Mouse (Mus musculus) limb, embryonic 14.5 days (tissue): Measurements from ENCODE around the gene Cirbp. TPM values are rescaled to one million over a fixed set of nuclear protein-coding genes. Genes with fewer than 3 reads are reported as not detected.
A peak's percentile ranks its signal among the peaks of the same experiment; 100 is the strongest.

ENCODE experiments used
- ATAC-seq: fragments of 200-750 bp; cut with Nextera tagmentation; 2 replicates; pipeline ENCODE4 v1.8.0; 2017; ENCODE audit warnings: low read depth, moderate number of reproducible peaks, moderate TSS enrichment; ENCODE audit not compliant: low FRiP score
- DNase-seq: peaks from one replicate; pipeline ENCODE4 v3.0.0-alpha.2; 2015; ENCODE audit warnings: low spot score
- H3K27ac ChIP-seq: fragments of 300-500 bp; sonication (generic); replicated peaks from 2 replicates; pipeline ENCODE4 v1.5.1; 2014; ENCODE audit warnings: low read depth, mild to moderate bottlenecking, low read length, moderate library complexity, mixed read lengths
- H3K27me3 ChIP-seq: fragments of 300-500 bp; sonication (generic); 2 replicates; pipeline ENCODE4 v1.6.1; 2014; ENCODE audit warnings: low read length, mixed read lengths; ENCODE audit not compliant: control insufficient read depth, insufficient read depth
- H3K36me3 ChIP-seq: fragments of 300-500 bp; sonication (generic); 2 replicates; pipeline ENCODE4 v1.6.1; 2014; ENCODE audit warnings: mild to moderate bottlenecking, low read length, moderate library complexity, mixed read lengths; ENCODE audit not compliant: control insufficient read depth, insufficient read depth
- H3K4me1 ChIP-seq: fragments of 300-500 bp; sonication (generic); 2 replicates; pipeline ENCODE4 v1.6.1; 2014; ENCODE audit warnings: antibody characterized with exemption, low read length, mixed read lengths; ENCODE audit not compliant: control insufficient read depth, insufficient read depth
- H3K4me2 ChIP-seq: fragments of 300-500 bp; sonication (generic); replicated peaks from 2 replicates; pipeline ENCODE4 v1.6.1; 2014; ENCODE audit warnings: low read depth, mild to moderate bottlenecking, low read length, moderate library complexity; ENCODE audit not compliant: severe bottlenecking
- H3K4me3 ChIP-seq: fragments of 300-500 bp; sonication (generic); replicated peaks from 2 replicates; pipeline ENCODE4 v1.5.1; 2014; ENCODE audit warnings: low read length
- H3K9ac ChIP-seq: fragments of 300-500 bp; sonication (generic); 2 replicates; pipeline ENCODE4 v1.6.1; 2014; ENCODE audit warnings: mild to moderate bottlenecking, low read depth, low read length, moderate library complexity; ENCODE audit not compliant: severe bottlenecking
- H3K9me3 ChIP-seq: fragments of 300-500 bp; sonication (generic); 2 replicates; pipeline ENCODE4 v1.6.1; 2016; ENCODE audit warnings: low read length; ENCODE audit not compliant: control insufficient read depth
- POLR2A ChIP-seq: fragments of 200-500 bp; IDR thresholded peaks from 2 replicates; pipeline ENCODE4 v1.8.0; 2012; ENCODE audit warnings: inconsistent platforms, mild to moderate bottlenecking, moderate library complexity, borderline replicate concordance; ENCODE audit not compliant: insufficient read depth, insufficient read length; ENCODE audit errors: extremely low read depth
- WGBS: fragments of 180-500 bp; shearing (Covaris S2); extraction: QIAGEN DNeasy Blood & Tissue Kit; methylation state at CpG from one replicate; pipeline ENCODE4 v1.1.7; 2014; 5-methylcytosine and 5-hydroxymethylcytosine counted together
- polyA plus RNA-seq, 2 experiments: library from polyadenylated mRNA; depleted of rRNA in 1 of 2; stranded (reverse) in 1 of 2; unstranded in 1 of 2; fragments of >200 nt; fragmentation: Nextera tagmentation in 1 of 2; extraction: Ambion mirVana in 1 of 2; gene quantifications; 2 replicates each; pipeline versions ENCODE4 v1.2.1 to v1.2.3; 2012 to 2014

Gene Cirbp
- polyA plus RNA-seq, 2 experiments: 101 to 289 TPM

DNA sequence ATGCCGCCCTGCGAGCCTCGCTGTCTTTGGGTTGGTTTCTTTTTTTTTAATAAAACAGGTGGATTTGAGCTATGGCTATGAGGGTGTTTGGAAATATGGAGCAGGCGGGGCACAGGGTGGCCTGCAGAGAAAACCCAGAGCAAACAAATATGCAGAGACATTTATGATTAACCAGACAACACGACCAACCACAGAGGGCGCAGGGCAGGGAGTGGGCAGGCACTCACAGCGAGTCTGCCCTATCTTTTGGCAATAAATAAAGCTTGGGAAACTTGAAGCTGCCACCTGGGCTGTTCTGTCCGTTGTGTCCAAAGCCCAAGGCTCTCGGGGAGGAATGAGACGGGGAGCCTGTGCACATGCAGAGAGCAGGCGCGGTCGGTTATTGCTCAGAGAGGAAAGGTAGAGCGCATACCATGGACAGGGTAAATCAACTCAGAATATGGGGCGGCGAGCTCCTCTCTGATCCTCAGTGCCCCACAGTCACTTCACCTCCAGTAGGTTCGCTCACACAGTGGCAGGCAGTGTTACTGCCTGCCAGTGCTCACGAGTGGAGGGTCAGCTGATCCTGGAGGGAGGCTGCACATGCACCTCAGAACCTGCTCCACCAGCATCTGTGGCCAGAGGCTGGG is 35.3 kb upstream of the Cirbp start:
- no peak overlapping the region for H3K27ac ChIP-seq
- H3K36me3 ChIP-seq: peaks cover 96% of the 10 kb centered on the region
- DNase-seq (no peak), ATAC-seq (no peak)
- H3K9me3 ChIP-seq: no peaks in the 10 kb centered on the region
- no peak overlapping the region for H3K4me3 ChIP-seq
- no peak overlapping the region for H3K9ac ChIP-seq
- 80% methylated on average over 18 of the region's 18 CpGs for WGBS
- no peaks in the 10 kb centered on the region for H3K27me3 ChIP-seq
- no peak for TF ChIP-seq POLR2A
- H3K4me1 ChIP-seq: peaks cover 10% of the 10 kb centered on the region; the same call in 1 of the 2 replicates
- no peak overlapping the region for H3K4me2 ChIP-seq

DNA sequence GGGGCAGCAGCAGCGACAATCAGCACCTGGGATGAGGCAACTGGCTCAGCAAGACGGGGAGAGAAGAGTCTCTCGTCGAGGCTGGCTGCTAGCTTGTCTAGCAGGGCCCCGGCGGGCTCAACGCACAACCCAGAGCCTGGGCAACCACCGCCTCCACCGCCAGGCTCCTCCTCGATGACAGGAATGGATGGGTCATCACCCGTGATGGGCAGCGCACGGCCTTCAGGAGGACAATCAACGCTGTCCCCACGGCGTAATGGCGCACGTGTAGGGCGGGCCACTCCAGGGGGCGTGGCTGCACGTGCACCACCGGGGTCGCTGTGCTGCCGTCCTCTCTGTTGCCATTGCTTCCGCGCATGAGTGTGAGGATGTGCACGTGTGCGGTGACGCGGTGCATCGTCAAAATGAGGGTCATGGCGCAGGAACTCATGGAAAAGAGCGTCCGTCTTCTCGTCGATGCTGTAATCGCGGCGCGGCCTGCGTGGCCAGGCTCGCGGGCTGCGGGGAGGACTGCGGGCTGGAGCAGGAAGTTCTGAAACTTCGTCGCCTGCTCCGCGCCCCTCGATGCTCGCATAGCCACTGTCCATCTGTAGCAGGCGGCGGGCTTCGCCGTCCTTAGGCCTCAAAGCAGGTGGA is 34.4 kb upstream of the Cirbp start:
- peak overlapping the region; percentile 20 for H3K4me3 ChIP-seq
- peak overlapping the region; percentile 37 for H3K4me2 ChIP-seq
- H3K36me3 ChIP-seq: peaks cover 95% of the 10 kb centered on the region
- TF ChIP-seq POLR2A: no peak
- DNase-seq (no peak), ATAC-seq (peak; percentile 31; the same call in 1 of the 2 replicates)
- H3K9me3 ChIP-seq: no peaks in the 10 kb centered on the region
- WGBS: 15% methylated on average over 45 of the region's 55 CpGs
- peaks cover 10% of the 10 kb centered on the region; the same call in 1 of the 2 replicates for H3K4me1 ChIP-seq
- H3K27me3 ChIP-seq: peaks cover 9% of the 10 kb centered on the region
- no peak overlapping the region for H3K27ac ChIP-seq
- peak overlapping the region; percentile 26; the same call in 1 of the 2 replicates for H3K9ac ChIP-seq

DNA sequence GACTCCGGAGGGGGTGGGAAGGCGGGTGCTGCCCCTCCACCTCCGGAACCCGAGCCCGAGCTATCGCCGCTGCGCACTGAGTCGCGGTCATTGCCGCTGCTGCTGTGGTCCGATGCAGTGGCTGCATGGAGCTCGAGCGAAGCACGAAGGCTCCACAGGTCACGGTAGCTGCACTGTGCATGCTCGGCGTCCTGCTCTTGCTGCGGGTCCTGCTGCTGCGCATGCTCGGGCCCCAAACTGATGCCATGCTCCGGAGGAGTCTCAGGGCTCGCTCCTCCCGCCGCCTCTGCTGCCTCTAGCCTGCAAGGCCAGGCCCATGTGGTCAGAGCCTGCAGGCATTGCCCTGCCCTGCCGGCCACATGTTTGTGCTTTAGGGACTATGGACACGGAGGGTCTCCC is 33.8 kb upstream of the Cirbp start:
- Histone ChIP-seq H3K4me1 (peaks cover 15% of the 10 kb centered on the region), H3K4me3 (peak overlapping the region; percentile 20), H3K36me3 (peaks cover 90% of the 10 kb centered on the region), H3K9ac (peak overlapping the region; percentile 26; the same call in 1 of the 2 replicates), H3K4me2 (peak overlapping the region; percentile 37), H3K27ac (no peak overlapping the region), H3K9me3 (no peaks in the 10 kb centered on the region), H3K27me3 (peaks cover 14% of the 10 kb centered on the region)
- WGBS: 40% methylated on average over 27 of the region's 27 CpGs
- DNase-seq (no peak), ATAC-seq (no peak)
- TF ChIP-seq POLR2A: no peak

DNA sequence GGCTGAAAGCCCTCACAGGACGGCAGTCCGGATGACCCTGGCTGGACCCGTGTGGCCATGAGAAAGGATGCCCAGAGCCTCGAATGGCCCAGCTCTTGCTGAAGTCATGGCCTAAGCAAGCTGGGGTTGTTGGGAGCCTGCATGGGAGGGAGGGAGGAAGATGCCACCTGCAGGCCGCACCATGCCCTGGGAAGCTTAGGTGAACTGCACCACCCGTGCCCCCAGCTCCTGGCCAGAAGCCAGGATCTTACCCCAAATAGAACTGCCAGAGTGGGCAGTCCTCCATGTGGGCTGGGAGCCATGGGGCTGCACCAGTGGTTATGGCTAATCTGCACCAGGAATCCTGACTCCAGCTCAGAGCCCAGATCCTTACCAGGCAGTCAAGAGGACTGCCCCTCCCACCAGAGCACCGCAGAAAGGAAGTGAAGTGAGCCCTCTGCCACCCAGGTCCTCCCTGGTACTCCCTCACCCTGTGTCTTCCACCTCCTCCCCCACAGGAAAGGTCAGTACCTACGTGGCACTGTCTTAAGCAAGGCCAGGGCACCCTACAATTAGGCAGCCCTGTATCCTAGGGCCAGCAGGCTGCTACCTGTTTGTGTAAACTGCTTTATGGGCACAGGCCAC is 32.4 kb upstream of the Cirbp start:
- 73% methylated on average over 8 of the region's 8 CpGs for WGBS
- peaks cover 16% of the 10 kb centered on the region for H3K27me3 ChIP-seq

DNA sequence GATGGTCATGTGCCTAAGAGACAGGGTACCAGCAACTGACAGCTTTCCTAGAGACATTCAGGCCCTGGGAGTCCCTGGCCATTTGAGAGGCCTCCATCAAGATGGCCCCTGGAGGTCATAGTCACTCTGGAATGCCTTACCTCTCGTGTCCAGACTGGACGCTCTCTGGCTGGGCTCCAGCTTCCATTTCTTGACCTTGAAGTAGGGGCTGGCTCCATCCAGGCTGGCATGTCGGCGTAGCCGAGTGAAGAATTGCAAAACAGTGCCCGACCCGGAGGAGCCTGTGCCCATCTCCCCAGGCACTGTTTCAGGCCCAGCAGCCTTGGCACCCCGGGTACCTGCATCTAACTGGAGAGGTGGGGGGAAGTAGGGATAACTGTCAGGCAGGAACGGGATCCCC is 31.4 kb upstream of the Cirbp start:
- TF ChIP-seq POLR2A: no peak
- Histone ChIP-seq H3K4me1 (peaks cover 31% of the 10 kb centered on the region), H3K9me3 (no peaks in the 10 kb centered on the region), H3K9ac (no peak overlapping the region), H3K36me3 (peaks cover 65% of the 10 kb centered on the region), H3K27ac (no peak overlapping the region), H3K4me2 (no peak overlapping the region), H3K27me3 (peaks cover 16% of the 10 kb centered on the region), H3K4me3 (no peak overlapping the region)
- no peak for DNase-seq
- ATAC-seq: no peak
- WGBS: 83% methylated on average over 9 of the region's 9 CpGs

More for the DNA sequence above, 32.4 kb upstream of the Cirbp start:
- Histone ChIP-seq H3K9me3 (no peaks in the 10 kb centered on the region), H3K27ac (no peak overlapping the region), H3K4me3 (no peak overlapping the region), H3K36me3 (peaks cover 76% of the 10 kb centered on the region), H3K4me2 (no peak overlapping the region), H3K9ac (no peak overlapping the region), H3K4me1 (peaks cover 28% of the 10 kb centered on the region)
- DNase-seq (no peak), ATAC-seq (no peak)
- TF ChIP-seq POLR2A: no peak
